Mouse (Mus musculus) limb, embryonic 10.5 days (tissue): ENCODE data around the gene Olfml3. TPM values are rescaled to one million over a fixed set of nuclear protein-coding genes. Genes with fewer than 3 reads are reported as not detected.

ENCODE experiments used
- DNase-seq: peaks from one replicate; pipeline ENCODE4 v3.0.0-alpha.2; 2017; ENCODE audit warnings: low spot score
- H3K27ac ChIP-seq: fragments of 300-500 bp; sonication (generic); 2 replicates; pipeline ENCODE4 v1.5.1; 2016; ENCODE audit warnings: mild to moderate bottlenecking
- H3K27me3 ChIP-seq: fragments of 300-500 bp; sonication (generic); 2 replicates; pipeline ENCODE4 v1.6.1; 2016; ENCODE audit warnings: low read depth, mild to moderate bottlenecking; ENCODE audit not compliant: poor library complexity, severe bottlenecking
- H3K36me3 ChIP-seq: fragments of 300-500 bp; sonication (generic); 2 replicates; pipeline ENCODE4 v1.6.1; 2016; ENCODE audit warnings: mild to moderate bottlenecking, moderate library complexity
- H3K4me1 ChIP-seq: fragments of 300-500 bp; sonication (generic); 2 replicates; pipeline ENCODE4 v1.6.1; 2016
- H3K4me3 ChIP-seq: fragments of 300-500 bp; sonication (generic); 2 replicates; pipeline ENCODE4 v1.5.1; 2016; ENCODE audit warnings: mild to moderate bottlenecking, moderate library complexity
- H3K9me3 ChIP-seq: fragments of 300-500 bp; sonication (generic); replicated peaks from 2 replicates; pipeline ENCODE4 v1.6.1; 2016; ENCODE audit warnings: mild to moderate bottlenecking
- WGBS: fragments of 180-500 bp; shearing (Covaris S2); methylation state at CpG from one replicate; pipeline ENCODE4 v1.1.7; 2016; 5-methylcytosine and 5-hydroxymethylcytosine counted together
- polyA plus RNA-seq: library from polyadenylated mRNA; unstranded; fragments of >200 nt; fragmentation: Nextera tagmentation; extraction: Ambion mirVana; gene quantifications from 2 replicates; pipeline ENCODE4 v1.2.1, GENCODE M21; 2016

Gene Olfml3
- polyA plus RNA-seq, 1 experiment from 2014 or later = 18.0 TPM

DNA sequence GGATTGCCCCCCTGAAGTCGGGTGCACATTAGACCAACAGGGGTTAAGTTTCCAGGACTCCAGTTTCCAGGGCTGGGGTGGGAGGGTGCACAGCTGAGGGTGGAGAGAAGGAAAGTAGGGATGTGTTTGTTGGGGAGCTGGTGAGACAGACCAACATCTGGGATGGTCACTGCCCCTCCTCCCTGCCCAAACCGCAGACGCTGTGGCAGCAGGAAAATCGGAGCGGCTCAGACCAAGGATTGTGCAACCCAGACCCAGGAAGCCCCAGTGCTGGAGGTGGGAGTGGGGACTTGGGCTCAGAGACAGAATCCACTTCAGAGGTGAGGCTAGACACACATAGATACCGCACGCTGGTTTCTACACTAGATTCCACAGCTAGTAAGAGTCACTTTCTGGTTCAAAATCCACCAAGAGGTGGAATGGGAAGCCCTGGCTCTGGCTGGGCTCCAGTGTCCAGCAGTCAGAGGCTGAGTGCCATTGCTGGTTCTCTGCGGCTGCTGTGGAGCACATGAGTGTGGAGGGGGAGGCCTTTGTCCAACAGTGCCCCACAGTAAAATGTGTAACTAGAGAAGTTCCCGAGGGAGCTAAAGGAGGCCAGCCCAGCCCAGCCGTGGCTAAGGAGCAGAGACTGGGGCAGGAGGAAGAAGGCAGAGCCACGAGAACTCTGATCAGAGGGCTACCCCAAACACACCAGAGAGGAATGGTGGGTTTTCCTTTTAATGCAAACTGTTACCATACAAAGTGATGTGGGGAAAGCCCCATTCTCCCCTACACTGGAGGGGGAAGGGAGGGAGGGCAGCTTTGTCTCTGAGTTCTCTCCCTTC is 2.9 kb downstream of the Olfml3 start:
- DNase-seq = peak; percentile 70
- WGBS = 19% methylated on average over 11 of the region's 11 CpGs
- no peaks in the 10 kb centered on the region for H3K9me3 ChIP-seq
- peaks cover 10% of the 10 kb centered on the region for H3K36me3 ChIP-seq
- peak overlapping the region; percentile 50 for H3K4me3 ChIP-seq
- no peaks in the 10 kb centered on the region for H3K27me3 ChIP-seq
- peaks cover 68% of the 10 kb centered on the region for H3K4me1 ChIP-seq
- H3K27ac ChIP-seq = peak overlapping the region; percentile 93

DNA sequence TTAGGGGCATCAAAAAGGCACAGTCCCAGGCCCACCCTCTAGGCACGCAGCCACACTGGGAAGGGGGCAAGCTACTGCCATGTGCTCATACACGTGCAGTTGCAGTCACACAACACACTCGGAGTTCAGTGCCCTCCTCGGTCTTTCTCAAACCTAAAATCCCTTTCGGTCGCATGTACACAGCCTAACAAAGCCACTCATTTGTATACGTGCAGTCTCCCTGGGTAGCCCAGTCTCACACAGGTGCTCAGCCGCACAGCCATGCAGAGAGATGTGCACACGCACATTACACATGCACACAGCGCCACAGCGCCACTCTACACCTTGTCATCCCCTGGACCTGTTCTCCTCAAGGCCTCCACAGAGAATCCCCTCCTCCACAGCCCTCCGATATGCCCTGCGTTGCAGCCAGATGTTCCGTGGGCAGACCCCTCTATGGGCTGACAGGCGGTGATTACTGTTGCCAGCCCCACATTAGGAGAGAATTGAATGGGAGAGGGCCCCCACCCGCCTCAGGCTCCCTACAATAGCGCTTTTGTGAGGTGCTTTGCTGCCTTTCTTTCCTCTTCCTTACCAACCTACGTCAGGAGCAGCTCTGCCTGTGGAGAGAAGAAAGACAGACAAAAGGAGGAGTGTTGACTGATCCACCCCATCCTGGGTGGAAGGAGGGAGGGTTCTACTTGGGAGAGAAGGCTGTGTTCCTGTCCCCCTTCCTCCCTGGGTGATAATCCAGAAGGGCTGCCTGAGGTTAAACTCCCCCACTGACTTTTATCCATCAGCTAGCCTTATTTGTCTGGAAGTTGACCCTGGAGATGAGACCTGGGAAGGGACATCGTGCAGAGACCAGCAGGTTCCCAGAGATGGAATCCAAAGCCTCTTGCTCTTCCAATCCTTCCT is 3.8 kb downstream of the Olfml3 start:
- peak overlapping the region; percentile 93 for H3K27ac ChIP-seq
- DNase-seq = peak; percentile 59
- H3K27me3 ChIP-seq = no peaks in the 10 kb centered on the region
- WGBS = 47% methylated on average over 19 of the region's 19 CpGs
- H3K36me3 ChIP-seq = peaks cover 10% of the 10 kb centered on the region
- peak overlapping the region; percentile 50 for H3K4me3 ChIP-seq
- H3K9me3 ChIP-seq = no peaks in the 10 kb centered on the region
- peaks cover 65% of the 10 kb centered on the region for H3K4me1 ChIP-seq

DNA sequence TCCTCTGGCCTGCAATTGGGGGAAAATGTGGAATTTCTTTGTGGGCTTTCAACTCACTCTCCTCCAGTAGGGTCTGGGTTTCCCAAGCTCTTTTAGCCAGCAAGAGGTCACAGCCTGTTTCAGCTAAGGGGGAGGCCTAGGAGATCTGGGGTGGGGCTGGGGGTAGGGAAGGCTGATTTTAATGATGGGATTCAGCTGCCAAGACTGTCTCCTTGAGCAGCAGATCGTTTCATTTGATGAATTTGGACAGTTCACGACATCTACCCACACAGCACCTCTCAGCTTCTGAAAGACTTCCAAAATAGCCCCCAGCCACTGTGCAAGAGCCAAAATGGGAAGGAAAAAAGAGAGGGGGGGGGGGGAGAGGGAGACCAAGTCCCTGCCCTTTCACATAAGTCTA is 4.6 kb downstream of the Olfml3 start:
- Histone ChIP-seq H3K27me3 (no peaks in the 10 kb centered on the region), H3K36me3 (peaks cover 10% of the 10 kb centered on the region), H3K4me1 (peaks cover 61% of the 10 kb centered on the region), H3K4me3 (no peak overlapping the region), H3K27ac (peak overlapping the region; percentile 93), H3K9me3 (no peaks in the 10 kb centered on the region)
- no peak for DNase-seq
- WGBS = 19% methylated on average over 2 of the region's 2 CpGs

DNA sequence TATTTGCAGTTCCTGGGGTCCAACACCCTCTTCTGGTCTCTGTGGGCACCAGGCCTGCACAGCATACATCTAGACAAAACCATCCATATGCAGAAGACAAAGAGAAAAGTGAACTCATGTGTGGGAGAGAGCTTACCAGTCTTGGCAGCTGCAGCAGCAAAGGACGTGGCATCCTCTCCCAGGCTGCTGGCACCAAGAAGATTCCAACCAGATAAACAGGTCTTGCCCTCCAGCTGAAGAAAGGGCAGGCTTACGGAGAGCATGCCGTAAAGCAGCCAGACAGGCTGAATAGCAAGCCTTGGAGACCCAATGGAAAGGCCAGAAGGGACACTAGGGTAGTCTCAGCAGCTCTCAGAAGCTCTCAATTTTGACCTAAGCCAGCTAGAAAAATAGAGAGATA is 5.7 kb downstream of the Olfml3 start:
- Histone ChIP-seq H3K9me3 (no peaks in the 10 kb centered on the region), H3K4me3 (no peak overlapping the region), H3K4me1 (peaks cover 61% of the 10 kb centered on the region), H3K27me3 (no peaks in the 10 kb centered on the region), H3K36me3 (peaks cover 10% of the 10 kb centered on the region), H3K27ac (no peak overlapping the region)
- DNase-seq = no peak
- 87% methylated on average over 3 of the region's 3 CpGs for whole genome bisulfite sequencing

DNA sequence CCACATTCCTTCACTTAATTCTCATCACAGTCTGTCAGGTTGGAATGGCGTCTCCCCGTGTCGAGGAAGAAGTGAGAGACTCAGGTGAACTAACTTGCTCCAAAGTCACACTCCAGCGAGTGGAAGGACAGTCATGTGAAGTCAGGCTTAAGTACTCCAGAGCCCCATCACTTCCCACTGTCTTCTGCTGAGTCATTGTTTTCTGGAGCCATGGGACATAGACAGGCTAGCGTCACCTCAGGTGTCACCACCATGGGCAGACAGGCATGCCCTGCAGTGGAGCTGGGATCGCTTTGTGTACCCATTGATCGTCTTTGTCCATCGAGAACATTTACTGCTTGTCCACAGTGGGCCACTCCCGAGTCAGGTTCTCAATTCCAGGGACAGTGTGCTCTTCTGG is 8.0 kb downstream of the Olfml3 start:
- WGBS = 91% methylated on average over 9 of the region's 9 CpGs
- no peak overlapping the region for H3K27ac ChIP-seq
- H3K36me3 ChIP-seq = peaks cover 4% of the 10 kb centered on the region; the same call in 1 of the 2 replicates
- no peaks in the 10 kb centered on the region for H3K9me3 ChIP-seq
- no peaks in the 10 kb centered on the region for H3K27me3 ChIP-seq
- peaks cover 51% of the 10 kb centered on the region for H3K4me1 ChIP-seq
- H3K4me3 ChIP-seq = no peak overlapping the region
- no peak for DNase-seq

DNA sequence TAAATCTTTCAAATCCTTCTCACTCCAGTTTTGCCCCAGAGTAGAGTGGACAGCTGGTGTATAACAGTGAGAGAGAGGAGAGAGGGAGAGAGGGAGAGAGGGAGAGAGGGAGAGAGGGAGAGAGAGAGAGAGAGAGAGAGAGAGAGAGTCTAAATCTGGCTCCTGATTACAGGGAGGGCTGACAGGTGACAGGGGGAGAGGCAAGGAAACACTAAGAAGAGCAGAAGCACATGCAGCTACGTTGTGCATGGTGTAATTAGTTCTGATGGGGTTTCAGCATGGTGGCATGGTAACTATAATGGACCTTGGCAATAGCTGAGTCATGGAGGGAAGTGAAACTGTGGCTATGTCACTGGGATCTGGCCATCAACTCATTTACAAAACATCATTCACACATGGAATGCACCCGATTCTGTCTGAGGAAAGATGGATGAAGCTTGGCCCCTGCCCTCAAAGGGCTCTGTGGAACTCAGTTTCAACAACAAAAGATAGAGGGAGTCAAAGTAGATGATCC is 9.9 kb downstream of the Olfml3 start:
- Histone ChIP-seq H3K36me3 (peaks cover 4% of the 10 kb centered on the region; the same call in 1 of the 2 replicates), H3K9me3 (no peaks in the 10 kb centered on the region), H3K4me1 (peaks cover 31% of the 10 kb centered on the region), H3K27me3 (no peaks in the 10 kb centered on the region), H3K27ac (no peak overlapping the region), H3K4me3 (no peak overlapping the region)
- 41% methylated on average over 2 of the region's 2 CpGs for WGBS
- DNase-seq = no peak

DNA sequence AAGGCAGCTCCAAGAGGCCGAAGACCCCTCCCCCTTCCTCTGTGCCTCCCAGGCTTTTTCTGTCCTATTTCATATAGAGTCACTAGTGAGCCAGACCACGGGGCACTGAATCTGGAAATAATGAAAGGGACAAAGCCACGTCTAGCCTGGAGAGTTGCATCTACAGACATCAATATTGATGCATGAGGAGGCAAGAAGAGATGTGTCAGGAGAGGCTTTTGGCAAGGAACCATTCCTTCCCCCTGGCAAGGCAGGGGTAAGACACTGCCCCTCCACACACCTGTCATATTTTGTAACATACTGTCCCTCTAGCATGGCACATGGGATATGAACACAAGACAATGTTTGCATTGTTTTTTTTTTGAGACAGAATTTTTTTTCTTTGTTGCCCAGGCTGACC is 11.2 kb downstream of the Olfml3 start:
- Histone ChIP-seq H3K9me3 (no peaks in the 10 kb centered on the region), H3K4me3 (no peak overlapping the region), H3K4me1 (peaks cover 27% of the 10 kb centered on the region), H3K36me3 (no peaks in the 10 kb centered on the region), H3K27me3 (no peaks in the 10 kb centered on the region), H3K27ac (peak overlapping the region; percentile 16; the same call in 1 of the 2 replicates)
- WGBS = 49% methylated on average over 3 of the region's 3 CpGs
- DNase-seq = no peak

DNA sequence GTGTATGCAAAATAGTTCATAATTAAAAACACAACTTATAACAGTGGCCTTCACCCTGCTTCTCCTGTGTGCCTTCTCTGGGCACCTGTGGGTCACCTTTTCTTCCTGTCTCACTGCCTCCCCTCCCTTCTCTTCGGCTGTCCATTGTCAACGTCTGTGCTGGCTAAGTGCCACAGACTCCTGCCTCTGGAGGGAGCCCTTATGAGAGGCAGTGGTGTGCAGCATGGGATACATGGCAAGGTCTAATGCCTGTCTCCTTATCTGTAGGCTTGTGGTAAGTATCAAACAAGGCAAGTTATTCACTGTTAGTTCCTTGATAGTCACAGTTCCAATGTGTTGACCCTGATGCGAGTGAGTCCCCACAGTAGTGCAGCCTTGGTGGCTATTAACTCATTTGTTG is 13.7 kb downstream of the Olfml3 start:
- peaks cover 31% of the 10 kb centered on the region for H3K4me1 ChIP-seq
- no peak for DNase-seq
- H3K9me3 ChIP-seq = no peaks in the 10 kb centered on the region
- no peaks in the 10 kb centered on the region for H3K27me3 ChIP-seq
- no peak overlapping the region for H3K27ac ChIP-seq
- 68% methylated on average over 3 of the region's 3 CpGs for WGBS
- H3K36me3 ChIP-seq = no peaks in the 10 kb centered on the region
- H3K4me3 ChIP-seq = no peak overlapping the region

DNA sequence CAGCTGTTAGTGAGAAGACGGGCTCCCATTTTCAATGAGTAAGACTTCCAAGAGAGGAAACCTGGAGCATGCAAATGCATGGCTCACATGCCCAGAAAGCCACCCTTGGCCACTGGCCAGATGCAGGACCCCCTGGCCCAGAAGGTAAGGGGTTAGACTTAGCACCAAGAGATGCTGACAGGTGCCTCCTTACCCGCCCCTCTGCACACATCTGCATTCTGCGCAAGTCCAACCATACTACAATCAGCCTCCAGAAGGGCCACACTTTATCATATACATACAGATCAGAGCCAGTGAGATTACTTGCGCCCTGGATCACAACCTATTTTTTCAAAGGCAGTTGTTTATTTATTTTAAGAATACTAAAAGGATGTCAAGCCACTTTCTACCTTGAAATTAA is 19.1 kb downstream of the Olfml3 start:
- Histone ChIP-seq H3K27ac (no peak overlapping the region), H3K36me3 (no peaks in the 10 kb centered on the region), H3K4me1 (peaks cover 22% of the 10 kb centered on the region), H3K4me3 (no peak overlapping the region), H3K9me3 (no peaks in the 10 kb centered on the region), H3K27me3 (no peaks in the 10 kb centered on the region)
- no peak for DNase-seq
- 86% methylated on average over 4 of the region's 4 CpGs for WGBS

DNA sequence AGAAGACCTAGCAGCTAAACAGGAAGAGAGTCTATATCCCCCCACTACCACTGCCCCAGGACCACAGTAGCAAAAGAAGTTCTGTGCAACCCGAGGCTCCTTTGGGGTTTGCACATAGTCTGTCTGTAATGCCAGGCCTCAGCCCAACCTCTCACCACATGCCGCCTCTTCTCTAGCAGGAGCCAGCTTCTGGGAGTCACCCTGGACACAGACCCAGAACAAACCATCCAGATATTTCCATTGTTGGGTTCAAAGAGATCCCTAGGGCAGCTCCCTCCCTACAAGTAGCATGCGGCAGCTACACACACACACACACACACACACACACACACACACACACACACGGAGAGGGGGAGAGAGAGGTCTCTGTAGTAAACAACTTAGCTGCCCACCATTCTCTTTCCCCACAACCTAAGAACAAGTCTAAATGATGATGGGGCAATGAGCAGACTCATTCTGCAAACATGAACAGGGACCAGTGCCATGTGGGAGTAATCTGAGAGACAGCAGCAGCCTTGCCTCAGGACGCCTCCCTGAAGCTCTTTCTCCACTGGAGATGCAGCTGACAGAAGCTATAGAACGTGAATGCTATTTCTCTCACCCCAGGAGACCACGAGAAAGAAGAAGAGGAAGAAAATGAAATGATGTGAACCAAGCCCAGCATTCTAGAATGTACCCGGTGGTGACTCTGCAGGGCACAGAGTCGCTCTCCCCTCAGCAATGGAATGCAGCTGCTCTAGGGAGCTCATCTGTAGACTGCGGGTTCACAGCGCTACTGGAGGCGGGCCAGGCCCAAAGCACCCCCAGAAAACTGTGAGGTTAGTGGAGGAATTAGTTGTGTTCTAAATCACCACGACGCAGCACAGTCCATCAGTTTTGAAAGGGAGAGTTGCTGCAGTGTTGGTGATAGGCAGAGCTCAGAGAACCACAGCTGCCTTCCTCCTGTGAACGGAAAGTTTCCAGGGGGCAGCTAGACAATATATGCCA is 20.7 kb downstream of the Olfml3 start:
- DNase-seq = no peak
- peak overlapping the region; percentile 3; the same call in 1 of the 2 replicates for H3K27ac ChIP-seq
- WGBS = 64% methylated on average over 15 of the region's 15 CpGs
- H3K4me3 ChIP-seq = no peak overlapping the region
- H3K27me3 ChIP-seq = no peaks in the 10 kb centered on the region
- H3K9me3 ChIP-seq = no peaks in the 10 kb centered on the region
- peaks cover 22% of the 10 kb centered on the region for H3K4me1 ChIP-seq
- H3K36me3 ChIP-seq = no peaks in the 10 kb centered on the region

DNA sequence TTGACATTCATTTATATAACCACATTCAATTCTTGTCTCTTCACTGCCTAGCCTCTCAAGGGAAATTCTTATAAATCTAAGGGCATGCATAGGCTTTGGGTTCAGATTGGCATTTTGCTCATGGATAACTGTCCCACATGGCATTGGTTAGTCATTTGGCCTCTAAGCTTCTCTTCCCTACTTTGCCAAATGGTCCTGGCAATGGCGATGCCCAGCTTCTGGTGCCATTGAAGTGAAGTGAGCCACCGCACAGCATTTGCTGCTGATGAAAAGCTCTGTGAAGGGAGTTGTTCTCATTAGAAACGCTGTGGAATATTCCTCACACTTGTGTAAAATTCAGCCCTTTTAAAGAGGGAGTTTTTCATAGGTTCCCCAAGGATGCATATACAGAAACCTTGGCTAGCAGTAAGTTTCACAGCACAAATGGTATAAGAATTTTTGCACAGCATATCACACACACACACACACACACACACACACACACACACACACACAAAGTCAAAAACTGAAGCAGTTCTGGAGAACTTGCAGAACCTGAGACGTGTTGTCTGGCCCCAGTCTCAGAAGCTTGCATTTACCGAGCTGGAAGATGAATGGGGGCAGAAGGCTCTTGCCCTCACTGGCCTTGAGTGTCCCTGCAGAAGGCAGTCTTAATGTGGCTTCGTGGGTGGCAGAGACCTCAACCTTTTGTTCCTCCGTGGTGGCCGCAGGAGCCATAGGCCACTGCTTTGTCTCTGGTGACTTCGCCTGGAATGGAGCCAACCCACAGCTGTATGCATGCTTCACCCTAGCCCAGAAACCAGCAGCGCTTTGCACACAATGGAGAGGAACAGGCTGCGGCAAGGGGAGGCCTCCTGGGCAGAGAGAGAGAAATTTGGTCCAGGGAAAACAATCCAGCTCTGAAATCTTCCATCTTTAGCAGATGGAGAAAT is 21.8 kb downstream of the Olfml3 start:
- no peaks in the 10 kb centered on the region for H3K27me3 ChIP-seq
- 0 out of 2 replicates have a peak overlapping the region, but pooled peaks have one; percentile 36 for H3K27ac ChIP-seq
- no peaks in the 10 kb centered on the region for H3K36me3 ChIP-seq
- DNase-seq = no peak
- no peak overlapping the region for H3K4me3 ChIP-seq
- 52% methylated on average over 11 of the region's 11 CpGs for WGBS
- H3K4me1 ChIP-seq = peaks cover 22% of the 10 kb centered on the region
- H3K9me3 ChIP-seq = no peaks in the 10 kb centered on the region
